Mouse (Mus musculus) inflammation-experienced regulatory T-cells, adult 6 months (primary cell): ENCODE data around the gene Zan. TPM values are rescaled to one million over a fixed set of nuclear protein-coding genes. Genes with fewer than 3 reads are reported as not detected.

ENCODE experiments used
- ATAC-seq: one replicate; pipeline ENCODE4 v1.8.0; 2017
- polyA plus RNA-seq, 3 experiments: library from polyadenylated mRNA; unstranded; fragments of 100-300 nt; shearing (Covaris generic); gene quantifications; one replicate each; pipeline ENCODE4 v1.2.1; 2017

The Zan gene
- polyA plus RNA-seq, 3 experiments from 2014 or later: 0.19 to 0.55 (median 0.24) TPM

DNA sequence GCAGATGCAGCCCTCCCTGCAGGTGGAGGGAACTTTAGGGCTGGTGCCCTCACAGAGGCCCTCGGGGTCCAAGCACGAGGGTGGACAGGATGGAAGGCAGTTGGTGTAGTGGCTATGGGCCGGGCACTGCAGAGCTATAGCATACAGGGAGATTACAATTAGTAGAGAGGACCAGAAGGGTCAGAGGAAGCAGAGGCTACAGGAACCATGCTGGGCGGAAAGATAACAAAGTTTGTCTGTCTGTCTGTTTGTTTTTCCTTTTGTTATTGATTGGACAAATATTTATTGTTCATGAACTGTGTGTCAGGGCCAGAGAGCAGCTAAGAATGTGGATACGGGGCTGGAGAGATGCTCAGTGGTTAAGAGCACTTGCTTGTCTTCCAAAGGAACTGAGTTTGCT, 62.6 kb downstream of the Zan start:
- ATAC-seq: no peak

DNA sequence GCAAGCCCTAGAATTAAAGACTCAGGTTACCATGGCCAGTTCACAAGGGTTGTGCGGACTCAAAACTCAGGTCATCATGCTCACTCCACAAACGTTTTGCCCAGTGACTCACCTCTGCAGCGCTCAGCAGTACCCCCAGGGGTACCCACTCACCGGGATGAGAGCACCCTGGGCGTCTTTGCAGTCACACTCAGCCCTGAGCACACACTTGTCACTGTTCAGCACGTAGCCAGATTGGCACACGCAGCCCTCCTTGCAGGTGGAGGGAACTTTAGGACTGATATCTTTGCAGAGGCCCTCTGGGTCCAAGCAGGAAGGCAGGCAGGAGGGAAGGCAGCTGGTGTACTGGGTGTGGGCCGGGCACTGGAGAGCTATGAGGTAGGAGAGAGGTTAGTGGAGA, 65.6 kb downstream of the Zan start:
- ATAC-seq: no peak

DNA sequence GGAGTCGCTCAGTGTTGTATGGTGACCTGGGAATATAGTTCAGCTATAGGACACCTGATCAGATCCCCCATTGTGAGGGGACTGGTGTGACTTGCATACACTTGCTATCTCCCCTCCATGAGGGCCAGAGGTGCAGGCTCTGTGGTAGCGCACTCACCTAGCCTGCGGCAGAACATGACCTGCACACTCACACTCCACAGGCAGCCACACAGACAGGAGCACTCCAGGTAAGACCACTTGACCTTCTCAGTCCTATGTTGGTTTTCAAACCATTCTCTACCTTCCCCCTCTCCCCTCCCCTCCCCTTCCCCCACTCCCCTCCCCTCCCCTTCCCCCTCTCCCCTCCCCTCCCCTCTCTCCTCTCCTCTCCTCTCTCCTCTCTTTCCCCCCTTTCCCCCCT, 66.3 kb downstream of the Zan start:
- ATAC-seq: no peak

DNA sequence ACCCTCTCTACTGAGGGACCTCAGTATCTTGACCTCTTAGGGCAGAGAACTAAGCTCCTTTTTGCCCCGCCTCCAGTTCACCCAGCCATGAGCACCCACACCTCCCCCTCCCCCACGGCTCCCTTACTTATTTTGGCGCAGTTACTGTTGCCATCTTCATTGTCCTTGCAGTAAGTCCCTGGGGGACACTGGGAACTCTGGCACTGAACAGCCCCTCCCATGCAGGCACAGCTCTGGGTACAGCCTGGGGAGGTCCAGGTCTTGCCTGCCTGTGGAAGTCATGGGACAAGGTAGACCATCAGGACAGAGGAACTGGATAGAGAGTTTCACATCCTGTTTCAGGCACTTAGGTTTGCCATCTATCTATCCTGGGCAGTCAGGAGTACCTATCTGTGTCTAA, 66.8 kb downstream of the Zan start:
- no peak for ATAC-seq

DNA sequence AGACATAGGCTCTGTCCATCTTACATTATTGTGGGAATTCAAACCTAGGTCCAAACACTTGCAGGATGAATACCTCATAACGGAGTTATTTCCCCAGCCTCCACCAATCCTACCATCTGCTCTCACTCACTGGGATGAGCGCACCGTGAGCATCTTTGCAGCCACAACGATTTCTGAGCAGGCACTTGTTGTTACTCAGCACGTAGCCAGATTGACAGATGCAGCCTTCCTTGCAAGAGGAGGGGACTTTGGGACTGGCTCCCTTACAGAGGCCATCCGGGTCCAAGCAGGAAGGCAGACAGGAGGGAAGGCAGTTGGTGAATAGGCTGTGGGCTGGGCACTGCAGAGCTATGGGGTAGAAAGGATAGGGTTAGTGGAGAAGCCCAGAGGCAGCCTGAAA, 67.4 kb downstream of the Zan start:
- ATAC-seq: no peak

DNA sequence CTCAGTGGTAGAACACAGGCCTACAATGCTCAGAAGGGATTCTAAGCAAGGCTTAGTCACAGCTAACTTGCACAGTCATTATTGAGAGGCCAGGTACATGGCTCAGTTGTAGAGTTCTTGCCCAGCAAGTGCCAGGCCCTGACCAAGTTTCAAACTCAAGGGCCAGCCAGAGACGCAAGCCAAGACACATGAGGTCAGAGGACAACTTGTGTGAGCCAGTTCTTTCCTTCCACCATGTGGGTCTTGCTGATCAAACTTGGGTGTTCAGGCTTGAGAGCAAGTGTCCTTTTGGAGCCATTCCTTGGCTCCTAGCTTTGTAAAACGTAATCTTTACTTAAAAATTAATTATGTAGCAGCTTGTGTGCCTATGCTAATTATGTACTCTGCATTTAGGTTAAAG, 72.8 kb downstream of the Zan start:
- ATAC-seq: no peak

DNA sequence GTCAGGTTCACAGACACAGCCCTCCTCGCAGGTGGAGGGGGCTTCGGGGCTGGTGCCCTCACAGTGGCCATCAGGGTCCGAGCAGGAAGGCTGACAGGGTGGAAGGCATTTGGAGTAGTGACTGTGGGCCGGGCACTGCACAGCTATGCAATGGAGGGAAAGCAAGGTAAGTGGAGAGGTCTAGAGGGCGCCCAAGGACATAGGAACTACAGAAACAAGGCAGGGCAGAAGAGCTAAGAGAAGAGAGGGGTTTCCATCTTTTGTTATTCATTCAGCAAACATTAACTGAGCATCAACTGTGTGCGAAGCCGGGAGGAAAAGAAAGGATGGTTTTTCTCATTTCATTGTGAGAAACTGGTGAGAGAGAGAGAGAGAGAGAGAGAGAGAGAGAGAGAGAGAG, 82.4 kb downstream of the Zan start:
- ATAC-seq: no peak

DNA sequence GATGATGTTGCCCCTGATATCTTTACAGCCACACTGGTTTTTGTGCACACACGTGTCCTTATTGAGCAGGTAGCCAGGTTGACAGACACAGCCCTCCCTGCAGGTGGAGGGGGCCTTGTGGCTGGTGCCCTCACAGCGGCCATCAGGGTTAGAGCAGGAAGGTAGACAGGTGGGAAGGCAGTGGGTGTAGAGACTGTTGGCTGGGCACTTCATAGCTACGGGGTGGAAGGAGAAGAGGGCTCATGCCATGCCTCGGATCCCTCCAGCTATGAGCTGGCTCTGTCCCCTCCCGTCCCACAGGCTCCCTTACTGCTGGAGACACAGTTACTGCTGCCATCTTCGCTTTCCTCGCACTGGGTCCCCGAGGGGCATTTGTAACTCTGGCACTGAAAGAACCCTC, 85.2 kb downstream of the Zan start:
- no peak for ATAC-seq

- no peak for ATAC-seq
Measured at GRCm38 (mm10) chr5:137386712-137387111, 90.2 kb downstream of the Zan start.

DNA sequence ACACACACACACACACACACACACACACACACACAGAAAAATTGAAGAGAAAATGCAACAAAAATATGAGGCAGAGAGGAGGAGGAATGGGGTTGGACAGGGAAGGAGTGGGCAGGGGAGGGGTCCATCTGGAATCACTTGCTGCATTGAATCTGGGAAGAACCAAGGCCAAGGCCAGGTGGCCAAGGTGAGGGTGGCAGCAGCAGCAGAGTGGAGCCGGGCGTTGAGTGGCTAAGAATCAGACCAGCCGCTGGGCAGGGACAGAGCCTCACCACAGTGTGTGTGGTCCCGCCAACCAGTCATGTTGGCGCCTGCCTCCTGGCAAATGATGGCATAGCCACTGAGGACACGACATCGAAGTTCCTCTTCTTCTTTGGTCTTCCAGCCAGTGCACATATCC, 93.4 kb downstream of the Zan start:
- no peak for ATAC-seq

- ATAC-seq: no peak
Measured at GRCm38 (mm10) chr5:137381152-137381551, 95.7 kb downstream of the Zan start.

DNA sequence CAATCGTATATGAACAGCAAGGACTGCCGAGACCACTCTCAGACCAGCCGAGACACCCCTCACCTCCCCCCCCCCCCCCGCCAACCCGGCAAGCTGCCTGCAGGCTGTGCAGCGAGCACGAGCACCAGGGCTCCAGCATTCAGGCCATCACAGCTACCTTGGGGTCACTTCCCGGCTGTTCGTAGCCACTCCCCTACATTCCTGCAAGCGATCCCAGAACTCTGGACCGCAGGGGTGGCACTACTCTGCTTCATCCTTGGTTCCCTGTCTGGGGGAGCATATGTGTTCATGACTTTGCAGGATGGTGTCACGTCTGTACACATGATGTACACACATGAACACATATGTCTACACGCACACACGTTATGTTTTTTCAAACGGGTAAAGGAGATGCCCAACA, 99.3 kb downstream of the Zan start:
- no peak for ATAC-seq

GRCm38 (mm10) chr5:137377176-137377575, 99.7 kb downstream of the Zan start:
- ATAC-seq: no peak

DNA sequence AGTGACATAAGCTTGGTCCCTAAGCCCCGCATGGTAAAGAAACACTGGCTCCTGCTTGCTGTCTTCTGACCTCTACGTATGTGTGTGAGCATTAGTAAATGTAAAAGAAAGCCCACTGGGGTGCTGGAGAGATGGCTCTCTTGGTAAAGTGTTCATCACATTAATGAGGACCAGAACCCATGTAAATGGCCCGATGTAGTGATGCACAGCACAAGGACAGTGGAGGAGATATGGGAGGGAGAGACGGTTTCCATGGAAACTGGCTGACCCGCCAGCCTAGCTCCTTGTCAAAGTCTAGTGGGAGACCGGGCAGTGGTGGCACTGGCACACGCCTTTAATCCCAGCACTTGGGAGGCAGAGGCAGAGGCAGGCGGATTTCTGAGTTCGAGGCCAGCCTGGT, 100.1 kb downstream of the Zan start:
- ATAC-seq: no peak

DNA sequence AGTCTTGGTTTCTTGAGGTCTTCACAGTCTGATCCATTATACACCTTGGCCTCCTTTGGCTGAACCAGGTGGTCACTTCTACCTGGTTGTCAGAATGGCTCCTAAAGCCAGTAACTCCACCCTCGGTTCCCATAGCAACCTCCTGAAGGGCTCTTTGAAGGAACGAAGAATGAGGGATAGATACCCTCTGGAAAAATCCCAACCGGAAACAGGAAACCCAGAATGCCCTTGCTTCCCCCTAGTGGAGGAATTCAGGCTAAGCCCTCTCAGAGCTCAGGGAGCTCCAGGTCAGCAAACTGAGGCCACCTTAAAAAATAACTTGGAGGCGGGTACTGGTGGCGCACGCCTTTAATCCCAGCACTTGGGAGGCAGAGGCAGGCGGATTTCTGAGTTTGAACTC, 100.7 kb downstream of the Zan start:
- ATAC-seq: no peak

DNA sequence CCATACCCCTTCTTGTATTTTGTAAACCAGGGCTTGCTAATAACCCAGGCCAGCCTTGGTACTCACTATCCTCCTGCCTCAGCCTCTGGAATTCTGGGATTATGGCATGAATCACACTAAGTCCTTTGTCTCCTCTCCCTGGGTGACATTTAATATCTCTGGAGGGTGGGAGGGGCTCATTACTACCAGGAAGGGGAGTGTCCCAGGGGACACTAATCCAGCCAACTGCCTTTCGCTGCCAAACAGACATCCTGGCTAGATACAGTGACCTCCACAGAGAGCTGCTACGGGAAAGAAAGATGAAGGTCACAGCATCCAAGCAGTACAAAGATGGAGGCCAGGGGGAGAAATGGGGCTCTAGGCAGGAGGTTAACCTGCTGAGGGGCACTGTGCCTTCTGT, 101.2 kb downstream of the Zan start:
- ATAC-seq: no peak

- no peak for ATAC-seq
Measured at GRCm38 (mm10) chr5:137374521-137375080, 102.3 kb downstream of the Zan start.

- no peak for ATAC-seq
Measured at GRCm38 (mm10) chr5:137373371-137373950, 103.4 kb downstream of the Zan start.

GRCm38 (mm10) chr5:137369665-137370064, 107.2 kb downstream of the Zan start:
- no peak for ATAC-seq

DNA sequence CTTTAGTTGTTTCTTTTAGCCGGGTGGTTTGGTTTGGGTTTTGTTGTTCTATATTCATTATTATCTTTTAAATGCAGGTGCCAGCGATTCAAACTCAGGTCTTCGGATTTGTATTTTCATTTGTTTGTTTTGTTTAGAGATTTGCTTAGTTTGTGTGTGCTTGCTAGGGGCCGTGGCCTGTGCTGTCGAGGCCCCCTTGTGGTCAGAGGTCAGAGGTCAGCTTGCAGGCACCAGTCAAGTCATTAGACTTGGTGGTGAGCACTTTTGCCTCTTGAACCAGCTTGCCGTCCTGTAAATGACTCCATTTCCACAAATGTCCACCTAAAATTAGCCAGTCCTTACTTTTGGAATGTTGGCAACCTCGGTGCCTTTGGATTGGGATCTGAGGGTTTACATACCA, 118.5 kb downstream of the Zan start:
- ATAC-seq: no peak

DNA sequence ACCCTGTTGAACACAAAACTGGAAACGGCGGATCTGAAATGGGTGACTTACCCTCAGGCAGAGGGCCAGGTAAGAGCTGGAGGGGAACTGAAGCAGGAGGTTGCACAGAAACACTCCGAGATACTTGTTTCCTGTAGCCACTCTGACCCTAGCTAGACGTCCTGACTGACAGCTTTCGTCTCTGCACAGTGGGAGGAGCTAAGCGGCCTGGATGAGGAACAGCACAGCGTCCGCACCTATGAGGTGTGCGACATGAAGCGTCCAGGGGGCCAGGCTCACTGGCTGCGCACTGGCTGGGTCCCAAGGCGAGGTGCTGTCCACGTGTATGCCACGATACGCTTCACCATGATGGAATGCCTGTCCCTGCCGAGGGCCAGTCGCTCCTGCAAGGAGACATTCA, 122.8 kb downstream of the Zan start:
- no peak for ATAC-seq

GRCm38 (mm10) chr5:137352011-137352975, 124.6 kb downstream of the Zan start:
- no peak for ATAC-seq

- no peak for ATAC-seq
Measured at GRCm38 (mm10) chr5:137351394-137351793, 125.5 kb downstream of the Zan start.

DNA sequence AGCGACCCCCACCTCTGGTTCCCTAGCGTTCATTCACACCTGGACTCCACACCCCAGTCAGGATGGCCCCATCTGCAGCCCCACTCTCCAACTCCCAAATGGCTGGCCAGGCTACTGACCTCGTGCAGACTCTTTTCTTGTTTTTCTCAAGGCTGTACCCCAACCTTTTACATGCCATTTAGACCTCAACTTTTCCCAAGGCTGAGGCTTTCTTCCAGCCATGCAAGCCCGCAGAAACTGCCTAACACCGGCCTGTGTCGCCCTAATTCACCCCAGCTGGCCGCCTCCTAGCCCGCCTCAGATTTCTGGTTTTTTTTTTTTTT, 125.8 kb downstream of the Zan start:
- ATAC-seq: no peak
